In the genomic region with DNA sequence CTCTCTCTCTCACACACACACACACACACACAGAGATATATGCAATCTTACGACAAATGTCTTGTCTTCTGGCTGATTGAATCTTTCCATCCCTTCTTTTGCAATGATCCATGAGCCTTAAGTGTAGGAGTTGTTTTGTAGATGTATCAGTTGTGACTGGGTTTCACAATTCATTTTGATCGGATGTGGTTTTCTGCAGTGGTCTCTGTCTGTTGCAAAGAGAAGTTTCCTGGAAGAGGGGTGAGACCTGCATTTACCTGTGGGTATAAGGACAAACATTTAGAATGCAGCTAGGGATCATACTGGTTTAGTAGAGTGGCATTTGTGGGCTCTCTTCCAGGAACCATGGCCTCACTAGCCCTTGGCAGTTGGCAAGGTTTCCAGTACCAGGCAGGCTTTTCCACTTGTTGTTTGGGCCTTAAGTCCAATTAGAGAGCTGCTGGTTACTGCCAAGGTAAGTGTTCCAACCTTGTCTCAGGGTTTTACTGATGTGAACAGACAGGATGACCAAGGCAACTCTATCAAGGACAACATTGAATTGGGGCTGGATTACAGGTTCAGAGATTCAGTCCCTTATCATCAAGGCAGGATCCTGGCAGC, we compare ENCODE assay signal across 16 mouse cellular contexts. TPM values are rescaled to one million over a fixed set of nuclear protein-coding genes. Genes with fewer than 3 reads are reported as not detected.
A peak's percentile ranks its signal among the peaks of the same experiment; 100 is the strongest.
DNase-seq lines count a peak whose midpoint lies in the region; ATAC-seq lines count a peak whose summit lies in the region.
"Had no signal": no experiment of that assay in that cellular context is flagged by ENCODE, and none has a peak within 500 bp of the region (broad histone marks: within the 10 kb centered on the region; RNA-seq: fewer than 3 reads in every experiment).

No protein-coding gene starts in this region.

- ATAC-seq in inflammation-experienced regulatory T-cells, adult 6 months: peak; percentile 35
- ATAC-seq: intestine, postnatal 0 days had no signal

- peak; percentile 36 to 45 for DNase-seq in cerebellum, postnatal 10 days
- DNase-seq in cerebellum, adult 11 months: no peak
- DNase-seq in kidney, adult 8-10 months: peak; percentile 39 to 63
- no peak for DNase-seq in kidney, postnatal 4 days
- DNase-seq in adrenal gland, postnatal 10 days: peak; percentile 57
- no peak for DNase-seq in retina, postnatal 1 day
- DNase-seq in embryo, embryonic 10 days (ENCODE audit: low spot score): no peak
- DNase-seq: cerebellum, adult 8-10 months; layer of hippocampus, postnatal 36 days; left cerebral cortex, postnatal 4 days; spleen, adult 18-20 months; thymus, postnatal 36 days had no signal

RNA-seq across cellular contexts. Expression of a gene that starts 36.6 kb away (rescaled TPM):
- 10 to 100 TPM in 1 of 2 experiments, 1 to 10 TPM in 1; 9.8 to 14.5 TPM for total RNA-seq in adrenal gland, postnatal 10 days (2021)
- polyA plus RNA-seq in inflammation-experienced regulatory T-cells, adult 6 months (2017; shearing (Covaris generic)): 1 to 10 TPM; 1.6 to 3.8 (median 3.6) TPM
- total RNA-seq: megakaryocyte progenitor cell, adult 5-6 weeks had no signal
- polyA plus RNA-seq: G1E had no signal

Comparison
In these comparisons a context has a peak if more than half of its experiments do, and no peak if none do; other contexts are left out.
1. DNase-seq: peak in cerebellum, postnatal 10 days (2 of 2), kidney, adult 8-10 months (2 of 2) and adrenal gland, postnatal 10 days (single experiment); none in cerebellum, adult 11 months (single experiment), kidney, postnatal 4 days (0 of 2), retina, postnatal 1 day (single experiment) and embryo, embryonic 10 days (single experiment).